Mouse (Mus musculus): ENCODE data around the gene Zbtb12. TPM values are rescaled to one million over a fixed set of nuclear protein-coding genes. Genes with fewer than 3 reads are reported as not detected.
"Not testable (repeated sequence)": the region's sequence is repeated elsewhere in the genome, so short reads cannot be mapped to it uniquely, and the experiment has no call there.

Gene Zbtb12
- total RNA-seq, 2 experiments from 2014 or later: 4.6 to 5.7 TPM

DNA sequence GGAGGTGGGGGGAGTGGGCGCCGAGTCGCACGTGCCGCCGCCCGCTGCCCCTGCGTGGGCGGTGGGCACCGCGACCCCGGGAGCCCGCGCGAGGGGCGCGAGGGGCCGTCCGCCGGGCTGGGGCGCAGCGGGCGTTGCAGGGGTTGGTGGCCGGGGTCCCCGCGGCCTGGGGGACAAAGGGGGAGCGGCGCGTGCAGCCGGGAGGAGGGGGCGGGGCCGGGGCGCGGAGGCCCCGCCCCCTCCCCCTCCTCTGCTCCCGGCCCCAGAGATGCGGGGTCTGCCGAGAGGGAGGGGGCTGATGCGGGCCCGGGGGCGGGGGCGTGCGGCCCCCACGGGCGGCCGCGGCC lies 19.4 kb downstream of the Zbtb12 start:
- intact Hi-C loops (cut with DNase I): no loop called here
- no peak for DNase-seq

DNA sequence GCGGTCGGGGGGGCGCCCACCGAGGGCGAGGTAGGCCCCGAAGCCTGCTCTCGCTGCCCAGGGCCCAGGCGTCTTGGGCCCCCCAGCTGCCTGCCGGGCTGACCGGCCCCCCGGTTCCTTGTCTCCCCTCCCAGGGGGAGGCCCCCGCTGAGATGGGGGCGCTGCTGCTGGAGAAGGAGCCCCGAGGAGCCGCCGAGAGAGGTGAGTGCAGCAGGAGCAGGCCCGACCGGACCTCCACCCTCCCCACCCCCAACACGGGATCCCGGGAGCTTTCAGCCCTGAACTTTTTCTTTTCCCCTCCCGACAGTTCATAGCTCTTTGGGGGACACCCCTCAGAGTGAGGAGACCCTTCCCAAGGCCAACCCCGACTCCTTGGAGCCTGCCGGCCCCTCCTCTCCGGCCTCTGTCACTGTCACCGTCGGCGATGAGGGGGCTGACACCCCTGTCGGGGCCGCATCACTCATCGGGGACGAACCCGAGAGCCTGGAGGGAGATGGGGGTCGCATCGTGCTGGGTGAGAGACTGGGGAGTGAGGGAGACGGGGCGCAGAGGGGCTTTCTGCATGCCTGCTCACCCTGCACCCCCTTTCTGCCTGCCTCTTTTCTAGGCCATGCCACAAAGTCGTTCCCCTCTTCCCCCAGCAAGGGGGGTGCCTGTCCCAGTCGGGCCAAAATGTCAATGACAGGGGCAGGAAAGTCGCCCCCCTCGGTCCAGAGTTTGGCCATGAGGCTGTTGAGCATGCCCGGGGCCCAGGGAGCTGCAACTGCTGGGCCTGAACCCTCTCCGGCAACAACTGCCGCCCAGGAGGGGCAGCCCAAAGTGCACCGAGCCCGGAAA lies 20.0 kb downstream of the Zbtb12 start:
- intact Hi-C loops (cut with DNase I): no loop called here
- DNase-seq: peak in 1 of 2 experiments; percentile 50

DNA sequence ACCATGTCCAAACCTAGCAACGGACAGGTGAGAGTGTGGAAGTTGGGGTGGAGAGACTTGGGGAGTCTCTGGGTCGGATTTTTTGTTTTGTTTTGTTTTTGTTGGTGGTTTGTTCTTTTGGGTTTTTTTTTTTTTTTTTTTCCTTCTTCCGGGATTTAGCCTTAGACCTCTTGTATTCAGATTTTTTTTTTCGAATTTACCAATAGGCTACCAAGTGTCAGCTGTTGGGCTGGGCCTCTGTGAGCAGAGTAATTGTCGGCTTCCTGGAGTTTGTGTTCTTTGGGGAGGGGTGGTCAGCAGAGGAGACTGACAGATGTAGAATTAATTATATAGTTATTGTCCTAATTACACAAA lies 20.6 kb downstream of the Zbtb12 start:
- DNase-seq: no peak
- intact Hi-C loops (cut with DNase I): no loop called here

DNA sequence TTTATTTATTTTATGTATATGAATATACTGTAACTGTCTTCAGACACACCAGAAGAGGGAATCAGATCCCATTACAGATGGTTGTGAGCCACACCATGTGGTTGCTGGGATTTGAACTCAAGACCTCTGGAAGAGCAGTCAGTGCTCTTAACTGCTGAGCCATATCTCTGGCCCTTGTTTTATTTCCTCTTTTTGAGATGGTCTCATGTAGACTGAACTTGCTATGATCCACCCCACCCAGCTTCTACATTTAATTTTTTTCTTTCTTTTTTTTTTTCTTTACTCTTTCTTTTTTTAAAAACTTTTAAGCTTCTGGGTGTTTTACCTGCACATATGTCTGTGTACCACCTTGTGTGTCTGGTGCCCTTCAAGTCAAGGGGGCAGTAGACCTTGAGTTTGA lies 21.5 kb downstream of the Zbtb12 start:
- intact Hi-C loops (cut with DNase I); DNase-seq: not testable (repeated sequence)

DNA sequence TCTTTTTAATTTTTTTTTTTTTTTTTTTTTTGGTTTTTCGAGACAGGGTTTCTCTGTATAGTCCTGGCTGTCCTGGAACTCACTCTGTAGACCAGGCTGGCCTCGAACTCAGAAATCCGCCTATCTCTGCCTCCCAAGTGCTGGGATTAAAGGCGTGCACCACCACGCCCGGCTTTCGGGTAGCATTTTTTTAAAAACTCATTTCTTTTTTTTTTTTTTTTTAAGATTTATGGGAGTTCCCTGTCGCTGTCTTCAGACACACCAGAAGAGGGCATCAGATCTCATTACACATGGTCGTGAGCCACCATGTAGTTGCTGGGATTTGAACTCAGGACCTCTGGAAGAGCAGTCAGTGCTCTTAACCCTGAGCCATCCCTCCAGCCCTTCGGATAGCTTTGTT lies 22.7 kb downstream of the Zbtb12 start:
- DNase-seq; intact Hi-C loops (cut with DNase I): not testable (repeated sequence)

DNA sequence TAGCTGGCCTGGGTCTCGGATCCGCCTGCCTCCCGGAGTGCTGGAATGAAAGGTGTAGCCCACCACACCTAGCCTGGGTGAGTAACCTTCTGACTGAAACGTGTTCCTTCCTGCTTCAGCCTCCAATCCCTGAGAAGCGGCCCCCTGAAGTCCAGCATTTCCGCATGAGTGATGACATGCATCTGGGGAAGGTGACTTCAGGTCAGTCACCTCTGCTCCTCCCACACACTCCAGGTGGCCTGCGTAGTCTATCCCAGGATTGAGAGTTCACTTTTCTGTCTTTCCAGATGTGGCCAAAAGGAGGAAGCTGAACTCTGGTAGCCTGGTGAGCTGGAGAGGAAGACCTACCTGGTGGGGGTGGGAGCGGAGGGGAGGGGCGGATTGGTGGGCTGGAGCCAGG lies 23.6 kb downstream of the Zbtb12 start:
- no peak for DNase-seq

DNA sequence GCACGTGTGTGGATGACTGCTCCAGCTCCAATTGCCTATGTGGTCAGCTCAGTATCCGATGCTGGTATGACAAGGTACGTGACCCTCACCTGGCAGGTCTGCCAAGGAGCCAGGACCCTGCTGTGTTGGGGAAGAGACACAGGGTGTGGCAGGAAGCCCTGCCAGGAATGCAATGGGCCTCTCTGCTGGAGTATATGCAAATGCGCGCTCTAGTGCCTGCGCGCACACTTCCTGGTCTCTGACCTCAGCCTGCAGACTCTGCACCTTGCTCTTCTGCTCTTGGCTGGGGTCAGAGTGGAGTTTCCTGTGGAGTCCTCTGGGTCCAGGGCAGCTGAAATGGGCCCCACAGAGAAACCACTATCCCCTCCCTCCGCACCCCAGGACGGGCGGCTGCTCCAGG lies 31.7 kb downstream of the Zbtb12 start:
- no peak for DNase-seq
- intact Hi-C loops (cut with DNase I): no loop called here

More for the DNA sequence above, 23.6 kb downstream of the Zbtb12 start:
- intact Hi-C loops (cut with DNase I): no loop called here

DNA sequence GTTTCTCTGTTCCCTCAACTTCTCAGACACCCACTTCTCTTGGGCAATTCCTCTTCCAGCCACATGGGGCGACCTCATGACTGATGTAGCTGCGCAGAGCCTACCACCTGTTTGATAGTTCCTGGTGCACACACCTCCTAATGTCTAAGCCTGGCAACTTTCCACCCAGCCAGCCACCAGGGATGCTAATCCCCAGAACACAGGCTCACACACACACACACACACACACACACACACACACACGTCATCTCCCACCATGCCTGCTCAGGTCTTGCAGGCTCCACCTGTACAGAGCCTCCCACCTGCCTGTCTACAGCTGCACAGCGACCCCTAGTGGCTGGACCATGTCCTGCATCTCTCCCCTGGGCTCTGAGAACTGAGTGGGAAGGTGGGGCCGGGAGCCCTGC lies 32.7 kb downstream of the Zbtb12 start:
- intact Hi-C loops (cut with DNase I): loop anchor here (1.0 kb wide), 1 partner anchor 58 kb away; no protein-coding TSS in a partner anchor
- peak in 1 of 2 experiments; percentile 75 for DNase-seq

DNA sequence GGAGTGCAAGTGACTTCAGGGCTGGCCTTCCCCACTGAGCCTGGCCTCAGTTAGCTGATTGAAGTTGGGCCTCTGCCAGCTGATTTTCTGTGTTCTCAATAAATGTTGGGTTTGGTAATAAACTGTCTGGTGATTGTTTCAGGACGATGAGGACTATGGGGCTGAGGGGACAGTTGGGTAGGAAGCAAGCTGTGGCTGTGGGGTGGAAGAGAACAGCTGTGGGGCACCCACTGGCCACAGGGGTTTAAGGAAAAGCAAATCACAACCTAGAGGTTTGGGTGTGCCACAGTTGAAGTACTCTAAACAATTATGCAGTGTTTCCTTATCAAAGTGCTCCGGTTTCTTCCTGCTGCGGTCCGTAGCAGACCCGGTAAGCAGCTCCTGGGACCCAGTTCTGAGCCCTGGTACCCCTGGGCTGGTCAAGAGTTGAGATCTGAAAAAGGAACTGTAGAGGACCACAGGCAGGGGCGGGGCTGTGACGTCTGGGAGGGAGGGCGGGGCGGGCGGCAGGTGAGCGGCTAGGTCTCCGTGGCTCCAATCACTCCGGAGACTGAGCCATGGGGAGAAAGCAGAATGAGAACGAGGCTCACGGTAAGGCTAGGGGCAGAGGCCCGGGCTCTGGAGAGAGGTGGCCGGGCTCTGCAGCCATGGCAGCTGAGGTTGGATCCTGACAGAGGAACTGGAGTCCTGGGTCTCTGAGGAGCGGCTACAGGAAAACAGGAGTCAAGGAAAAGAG lies 34.8 kb downstream of the Zbtb12 start, which contains the start of gene Slc44a4:
TSS of gene Slc44a4 (plus strand) at position 537 of the 736 bp plus-strand sequence.
- DNase-seq: no peak
- intact Hi-C loops (cut with DNase I): no loop called here

DNA sequence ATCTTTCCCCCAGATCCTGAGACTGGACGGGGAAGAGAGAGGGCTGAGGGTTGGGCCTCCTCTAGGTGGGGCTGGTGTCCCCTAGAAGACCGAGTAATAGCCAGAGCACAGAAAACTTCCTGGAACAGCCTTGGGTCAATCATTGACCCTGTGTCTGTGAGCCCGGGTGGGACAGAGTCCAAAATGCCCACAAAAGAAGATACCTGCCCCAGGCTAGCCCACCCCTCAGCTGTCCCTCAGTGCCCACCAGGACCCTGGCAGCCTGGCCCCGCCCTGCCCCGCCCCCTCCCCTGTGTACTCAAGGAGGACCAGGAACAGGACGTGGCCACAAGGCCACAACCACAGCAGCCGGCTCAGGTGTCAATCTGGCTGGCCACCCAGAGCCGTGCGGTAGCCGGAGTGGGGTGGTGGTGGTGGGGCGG lies 36.1 kb downstream of the Zbtb12 start:
- DNase-seq: no peak
- intact Hi-C loops (cut with DNase I): no loop called here

DNA sequence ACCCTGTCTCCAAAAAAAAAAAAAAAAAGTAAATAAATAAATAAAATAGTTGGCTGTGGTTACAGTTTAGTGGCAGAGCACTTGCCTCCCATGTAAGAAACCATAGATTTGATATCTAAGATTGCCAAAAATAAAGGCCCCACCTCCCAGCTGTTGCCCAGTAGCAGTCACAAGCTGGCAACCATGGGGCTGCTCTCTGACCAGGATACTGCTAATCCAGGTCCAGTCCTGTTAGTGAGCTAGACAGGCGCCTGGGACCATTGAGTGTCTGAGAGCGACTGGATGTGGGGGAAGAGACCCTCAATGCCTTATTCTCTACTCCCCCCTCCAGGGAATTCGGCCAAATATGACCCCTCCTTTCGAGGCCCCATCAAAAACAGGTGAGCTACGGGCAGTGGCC lies 37.0 kb downstream of the Zbtb12 start:
- intact Hi-C loops (cut with DNase I): no loop called here
- DNase-seq: no peak

DNA sequence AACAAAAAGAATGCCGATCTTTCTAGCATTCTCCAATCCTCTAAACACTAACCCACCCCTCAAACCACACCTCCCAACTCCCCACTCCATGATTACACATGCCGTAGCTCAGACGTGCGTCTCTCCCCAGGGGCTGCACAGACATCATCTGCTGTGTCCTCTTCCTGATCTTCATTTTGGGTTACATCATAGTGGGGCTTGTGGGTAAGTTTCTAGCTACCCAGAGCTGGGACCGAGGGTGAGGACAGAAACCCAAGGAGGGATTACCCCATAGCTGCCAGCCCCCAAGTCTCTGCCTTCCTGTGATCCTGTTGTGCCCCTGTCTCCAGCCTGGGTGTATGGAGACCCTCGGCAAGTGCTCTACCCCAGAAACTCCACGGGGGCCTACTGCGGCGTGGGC lies 37.9 kb downstream of the Zbtb12 start:
- DNase-seq: no peak
- intact Hi-C loops (cut with DNase I): no loop called here

DNA sequence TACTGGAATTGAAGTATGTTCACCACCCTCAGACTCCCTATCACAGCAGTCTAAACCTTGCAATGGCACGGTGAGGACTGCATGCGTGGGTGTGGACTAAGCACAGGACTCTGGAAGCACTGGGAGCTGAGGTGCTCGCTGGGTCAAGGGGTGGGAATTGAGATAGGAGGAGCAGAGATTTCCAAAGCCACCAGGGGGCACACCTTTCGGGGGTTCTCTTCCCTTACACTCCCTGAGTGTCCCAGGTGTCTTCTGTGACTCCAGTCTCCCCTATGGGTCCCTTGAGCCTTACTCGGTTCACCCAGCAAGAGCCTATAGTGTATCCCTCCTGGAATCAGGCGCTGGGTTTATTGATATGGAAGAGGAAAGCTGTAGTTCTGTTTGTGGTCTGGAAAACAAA lies 43.7 kb downstream of the Zbtb12 start:
- no peak for DNase-seq
- intact Hi-C loops (cut with DNase I): no loop called here

DNA sequence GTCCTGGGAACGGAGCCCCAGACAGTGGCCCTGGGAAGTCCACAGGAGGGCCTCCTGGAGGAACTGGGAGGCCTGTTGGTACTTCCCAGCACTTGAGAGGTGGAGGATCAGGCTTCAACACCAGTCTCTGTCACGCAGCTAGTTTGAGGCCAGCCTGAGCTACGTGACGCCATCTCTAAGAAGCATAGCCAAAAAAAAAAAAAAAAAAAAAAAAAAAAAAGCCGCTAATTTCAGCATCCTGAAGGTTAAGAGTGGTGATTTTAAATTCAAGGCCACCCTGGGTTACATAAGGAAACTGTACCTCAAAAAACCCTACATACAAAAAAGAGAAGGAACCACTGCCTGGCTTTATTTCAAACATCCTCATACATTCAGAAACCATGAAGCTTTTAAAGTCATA lies 45.0 kb downstream of the Zbtb12 start:
- no peak for DNase-seq
- intact Hi-C loops (cut with DNase I): no loop called here

DNA sequence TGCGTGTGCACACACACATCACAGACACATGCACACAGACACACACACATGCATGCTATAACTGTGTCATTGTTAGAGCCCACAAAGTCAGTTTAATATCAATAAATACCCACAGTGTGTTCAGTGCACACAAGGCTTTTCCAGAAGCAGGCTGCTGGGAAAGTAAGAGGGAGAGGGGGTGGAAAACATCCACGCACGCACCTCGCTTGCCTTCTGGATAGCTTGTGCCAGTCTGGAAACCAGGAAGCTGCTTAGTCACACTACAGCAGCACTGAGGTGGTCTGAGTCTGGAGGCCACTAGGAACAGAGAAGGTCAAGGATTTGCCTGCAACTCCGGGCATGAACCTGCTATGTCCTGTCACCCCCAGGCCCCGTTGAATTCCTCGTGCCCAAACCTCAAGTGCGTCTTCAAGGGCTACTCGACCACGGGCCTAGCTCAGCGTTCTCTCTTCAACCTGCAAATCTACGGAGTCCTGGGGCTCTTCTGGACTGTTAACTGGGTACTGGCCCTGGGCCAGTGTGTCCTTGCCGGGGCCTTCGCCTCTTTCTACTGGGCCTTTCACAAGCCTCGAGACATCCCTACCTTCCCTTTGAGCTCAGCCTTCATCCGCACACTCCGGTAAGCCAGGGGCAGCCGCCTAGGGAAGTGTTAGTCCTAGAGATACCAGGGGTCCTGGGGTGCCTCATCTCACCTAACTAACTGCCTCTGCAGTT lies 48.2 kb downstream of the Zbtb12 start:
- DNase-seq: no peak
- intact Hi-C loops (cut with DNase I): no loop called here

DNA sequence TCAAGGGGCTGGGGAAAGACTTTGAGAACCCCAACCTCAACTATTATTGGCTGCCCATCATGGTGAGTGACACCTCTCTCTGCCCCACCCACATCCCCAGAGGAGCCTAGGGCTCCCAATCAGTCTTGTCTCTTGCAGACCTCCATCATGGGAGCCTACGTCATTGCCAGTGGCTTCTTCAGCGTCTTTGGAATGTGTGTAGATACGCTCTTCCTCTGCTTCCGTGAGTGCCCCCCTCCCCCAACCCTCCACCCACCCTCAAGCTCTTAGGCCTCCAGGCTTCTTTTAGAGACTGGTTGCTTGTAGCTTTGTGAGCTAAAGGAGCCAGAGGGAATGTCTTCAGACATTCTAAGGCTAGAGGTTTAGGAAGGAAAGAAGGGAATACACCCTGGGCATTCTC lies 49.6 kb downstream of the Zbtb12 start:
- intact Hi-C loops (cut with DNase I): no loop called here
- DNase-seq: no peak

DNA sequence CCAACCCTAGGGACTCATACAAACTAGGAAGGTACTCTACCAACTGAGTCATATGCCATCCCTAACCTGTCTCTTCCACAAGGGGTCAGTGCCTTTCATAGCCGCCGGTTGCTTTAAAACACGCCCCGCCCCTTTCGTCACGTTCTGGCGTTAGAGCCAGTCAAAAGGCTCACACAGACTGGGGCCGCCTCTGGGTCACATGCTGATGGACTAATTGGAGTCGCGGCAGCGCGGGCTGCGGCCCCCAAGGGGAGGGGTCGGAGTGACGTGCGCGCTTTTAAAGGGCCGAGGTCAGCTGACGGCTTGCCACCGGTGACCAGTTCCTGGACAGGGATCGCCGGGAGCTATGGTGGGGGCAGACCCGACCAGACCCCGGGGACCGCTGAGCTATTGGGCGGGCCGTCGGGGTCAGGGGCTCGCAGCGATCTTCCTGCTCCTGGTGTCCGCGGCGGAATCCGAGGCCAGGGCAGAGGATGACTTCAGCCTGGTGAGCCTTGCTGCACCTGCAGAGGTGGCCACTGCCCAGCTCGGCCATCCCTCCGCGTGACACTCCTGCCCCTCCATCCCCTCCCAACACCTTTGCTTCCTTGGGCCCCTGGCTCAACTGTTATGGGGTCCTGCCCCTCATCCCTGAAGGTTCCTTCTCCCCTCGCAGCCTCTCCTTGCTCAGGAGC lies 51.9 kb downstream of the Zbtb12 start, which contains the start of gene Neu1:
TSS of gene Neu1 (plus strand) at position 193 of the 674 bp plus-strand sequence.
- DNase-seq: peak; percentile 98 to 99
- intact Hi-C loops (cut with DNase I): loop anchor here (10.0 kb wide), 1 partner anchor 54 kb away; the partner anchor contains the start of gene Lsm2

DNA sequence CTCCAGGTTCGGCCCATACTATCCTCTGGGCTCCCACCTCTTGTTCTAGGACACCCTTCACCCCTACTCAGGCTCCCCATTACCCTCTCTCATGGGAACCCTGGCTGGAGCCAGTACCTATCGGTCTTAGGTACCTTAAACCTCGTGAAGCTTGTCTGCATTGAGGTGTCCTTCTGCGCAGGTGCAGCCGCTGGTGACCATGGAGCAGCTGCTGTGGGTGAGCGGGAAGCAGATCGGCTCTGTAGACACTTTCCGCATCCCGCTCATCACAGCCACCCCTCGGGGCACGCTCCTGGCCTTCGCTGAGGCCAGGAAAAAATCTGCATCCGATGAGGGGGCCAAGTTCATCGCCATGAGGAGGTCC lies 52.4 kb downstream of the Zbtb12 start:
- intact Hi-C loops (cut with DNase I): loop anchor here (10.0 kb wide), 1 partner anchor 53 kb away; the partner anchor contains the start of gene Lsm2
- DNase-seq: no peak

DNA sequence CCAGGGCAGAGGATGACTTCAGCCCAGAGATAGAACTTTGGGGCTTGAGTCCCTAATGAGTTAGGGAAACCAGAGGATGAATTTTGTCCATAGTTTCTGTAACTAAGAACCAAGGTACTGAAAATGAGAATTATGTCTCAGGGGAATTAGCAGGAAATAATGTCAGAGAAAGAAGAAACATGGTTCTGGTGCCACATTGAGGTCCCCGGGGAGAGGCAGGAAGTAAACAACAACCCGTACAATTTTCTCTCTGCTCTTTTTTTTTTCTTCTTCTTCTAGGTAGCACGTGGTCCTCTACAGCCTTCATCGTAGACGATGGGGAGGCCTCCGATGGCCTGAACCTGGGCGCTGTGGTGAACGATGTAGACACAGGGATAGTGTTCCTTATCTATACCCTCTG lies 53.0 kb downstream of the Zbtb12 start:
- intact Hi-C loops (cut with DNase I): loop anchor here (10.0 kb wide), 1 partner anchor 53 kb away; the partner anchor contains the start of gene Lsm2
- DNase-seq: no peak

DNA sequence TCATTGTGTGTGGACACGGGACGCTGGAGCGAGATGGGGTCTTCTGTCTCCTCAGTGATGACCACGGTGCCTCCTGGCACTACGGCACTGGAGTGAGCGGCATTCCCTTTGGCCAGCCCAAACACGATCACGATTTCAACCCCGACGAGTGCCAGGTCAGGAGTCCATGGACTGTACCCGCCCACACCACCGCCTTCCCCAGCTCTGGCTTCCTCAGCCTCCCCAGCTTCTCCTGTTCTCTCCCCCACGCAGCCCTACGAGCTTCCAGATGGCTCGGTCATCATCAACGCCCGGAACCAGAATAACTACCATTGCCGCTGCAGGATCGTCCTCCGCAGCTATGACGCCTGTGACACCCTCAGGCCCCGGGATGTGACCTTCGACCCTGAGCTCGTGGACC lies 54.7 kb downstream of the Zbtb12 start:
- DNase-seq: no peak
- intact Hi-C loops (cut with DNase I): loop anchor here (10.0 kb wide), 1 partner anchor 51 kb away; the partner anchor contains the start of gene Lsm2

All from gastrocnemius, postnatal 36 days (tissue).